Mouse (Mus musculus): ENCODE measurements around the gene Med12l. TPM values are rescaled to one million over a fixed set of nuclear protein-coding genes. Genes with fewer than 3 reads are reported as not detected.

Med12l gene
- 4.8 and 4.9 TPM in 2 replicates for polyA plus RNA-seq (2016; fragmentation: Nextera tagmentation; extraction: Ambion mirVana)

GRCm38 (mm10) chr3:59005271-59005995 is at the start of gene Med12l:
TSS of gene Med12l (plus strand) at chr3:59005825.
- H3K4me2 ChIP-seq (replicated peaks), result peak within 1 kb of the TSS; percentile 92
- peak within 1 kb of the TSS; percentile 83 for H3K4me3 ChIP-seq
- H3K9ac ChIP-seq, result peak within 1 kb of the TSS; percentile 85
- no peaks in the 10 kb centered on the region for H3K36me3 ChIP-seq
- H3K27me3 ChIP-seq, result peaks cover 10% of the 10 kb centered on the region
- H3K9me3 ChIP-seq (replicated peaks), result no peaks in the 10 kb centered on the region
- H3K27ac ChIP-seq, result peak within 1 kb of the TSS; percentile 97
- H3K4me1 ChIP-seq, result peaks cover 8% of the 10 kb centered on the region; the same call in 1 of the 2 replicates
- peak; percentile 78 for ATAC-seq (ENCODE audit: low FRiP score)
- WGBS, result under 1% methylated on average over 69 of the region's 69 CpGs

GRCm38 (mm10) chr3:58961166-58961565 is 44.5 kb upstream of the Med12l start:
- Histone ChIP-seq H3K9me3 (replicated peaks) (no peaks in the 10 kb centered on the region), H3K4me1 (no peaks in the 10 kb centered on the region), H3K9ac (no peak overlapping the region), H3K4me2 (replicated peaks) (no peak overlapping the region), H3K4me3 (no peak overlapping the region), H3K27ac (no peak overlapping the region), H3K36me3 (no peaks in the 10 kb centered on the region), H3K27me3 (no peaks in the 10 kb centered on the region)
- no peak for ATAC-seq (ENCODE audit: low FRiP score)
- WGBS, result 91% methylated on average over 1 of the region's 1 CpGs

- WGBS, result 79% methylated on average over 1 of the region's 1 CpGs
- H3K4me2 ChIP-seq (replicated peaks), result no peak overlapping the region
- no peaks in the 10 kb centered on the region for H3K27me3 ChIP-seq
- no peak overlapping the region for H3K9ac ChIP-seq
- no peaks in the 10 kb centered on the region for H3K4me1 ChIP-seq
- H3K27ac ChIP-seq, result no peak overlapping the region
- no peak for ATAC-seq (ENCODE audit: low FRiP score)
- H3K4me3 ChIP-seq, result no peak overlapping the region
- H3K36me3 ChIP-seq, result no peaks in the 10 kb centered on the region
- no peaks in the 10 kb centered on the region for H3K9me3 ChIP-seq (replicated peaks)
Measured at GRCm38 (mm10) chr3:58977413-58977812, 28.2 kb upstream of the Med12l start.

GRCm38 (mm10) chr3:58977906-58978622 is 27.6 kb upstream of the Med12l start:
- H3K9me3 ChIP-seq (replicated peaks), result no peaks in the 10 kb centered on the region
- H3K27me3 ChIP-seq, result no peaks in the 10 kb centered on the region
- no peak overlapping the region for H3K4me2 ChIP-seq (replicated peaks)
- H3K4me3 ChIP-seq, result no peak overlapping the region
- no peaks in the 10 kb centered on the region for H3K36me3 ChIP-seq
- no peak overlapping the region for H3K9ac ChIP-seq
- no peak overlapping the region for H3K27ac ChIP-seq
- no peak for ATAC-seq (ENCODE audit: low FRiP score)
- WGBS, result 91% methylated on average over 7 of the region's 7 CpGs
- peaks cover 2% of the 10 kb centered on the region for H3K4me1 ChIP-seq

GRCm38 (mm10) chr3:58980579-58980978 is 25.0 kb upstream of the Med12l start:
- H3K27me3 ChIP-seq, result no peaks in the 10 kb centered on the region
- H3K36me3 ChIP-seq, result no peaks in the 10 kb centered on the region
- H3K9me3 ChIP-seq (replicated peaks), result no peaks in the 10 kb centered on the region
- ATAC-seq (ENCODE audit: low FRiP score), result no peak
- H3K4me3 ChIP-seq, result no peak overlapping the region
- no peak overlapping the region for H3K4me2 ChIP-seq (replicated peaks)
- no peak overlapping the region for H3K27ac ChIP-seq
- WGBS, result 65% methylated on average over 4 of the region's 4 CpGs
- no peak overlapping the region for H3K9ac ChIP-seq
- H3K4me1 ChIP-seq, result peaks cover 4% of the 10 kb centered on the region

- ATAC-seq (ENCODE audit: low FRiP score), result 0 out of 2 replicates have a peak, but pooled peaks have one; percentile 32
- Histone ChIP-seq H3K4me3 (no peak overlapping the region), H3K27me3 (no peaks in the 10 kb centered on the region), H3K4me1 (peaks cover 4% of the 10 kb centered on the region), H3K4me2 (replicated peaks) (peak overlapping the region; percentile 39), H3K9ac (no peak overlapping the region), H3K9me3 (replicated peaks) (no peaks in the 10 kb centered on the region), H3K36me3 (no peaks in the 10 kb centered on the region), H3K27ac (no peak overlapping the region)
- 57% methylated on average over 15 of the region's 15 CpGs for WGBS
Measured at GRCm38 (mm10) chr3:58982896-58983837, 22.5 kb upstream of the Med12l start.

- peaks cover 4% of the 10 kb centered on the region for H3K4me1 ChIP-seq
- H3K9ac ChIP-seq, result no peak overlapping the region
- ATAC-seq (ENCODE audit: low FRiP score), result no peak
- H3K4me3 ChIP-seq, result no peak overlapping the region
- 84% methylated on average over 15 of the region's 15 CpGs for WGBS
- H3K9me3 ChIP-seq (replicated peaks), result no peaks in the 10 kb centered on the region
- no peaks in the 10 kb centered on the region for H3K36me3 ChIP-seq
- H3K27me3 ChIP-seq, result peaks cover 4% of the 10 kb centered on the region; the same call in 1 of the 2 replicates
- no peak overlapping the region for H3K27ac ChIP-seq
- no peak overlapping the region for H3K4me2 ChIP-seq (replicated peaks)
Measured at GRCm38 (mm10) chr3:58983838-58984598, 21.6 kb upstream of the Med12l start.

- H3K36me3 ChIP-seq, result no peaks in the 10 kb centered on the region
- H3K4me3 ChIP-seq, result no peak overlapping the region
- WGBS, result 64% methylated on average over 4 of the region's 4 CpGs
Measured at GRCm38 (mm10) chr3:58985816-58986215, 19.8 kb upstream of the Med12l start.

GRCm38 (mm10) chr3:58989374-58989773 is 16.3 kb upstream of the Med12l start:
- Histone ChIP-seq H3K27me3 (peaks cover 4% of the 10 kb centered on the region; the same call in 1 of the 2 replicates), H3K36me3 (no peaks in the 10 kb centered on the region), H3K27ac (no peak overlapping the region), H3K4me2 (replicated peaks) (no peak overlapping the region), H3K4me3 (no peak overlapping the region), H3K9ac (no peak overlapping the region), H3K9me3 (replicated peaks) (no peaks in the 10 kb centered on the region), H3K4me1 (peaks cover 3% of the 10 kb centered on the region; the same call in 1 of the 2 replicates)
- no peak for ATAC-seq (ENCODE audit: low FRiP score)
- WGBS, result 21% methylated on average over 3 of the region's 3 CpGs

More at GRCm38 (mm10) chr3:58985816-58986215, 19.8 kb upstream of the Med12l start:
- peaks cover 4% of the 10 kb centered on the region for H3K4me1 ChIP-seq
- no peaks in the 10 kb centered on the region for H3K9me3 ChIP-seq (replicated peaks)
- no peak overlapping the region for H3K4me2 ChIP-seq (replicated peaks)
- ATAC-seq (ENCODE audit: low FRiP score), result no peak
- no peak overlapping the region for H3K9ac ChIP-seq
- H3K27ac ChIP-seq, result no peak overlapping the region
- peaks cover 4% of the 10 kb centered on the region; the same call in 1 of the 2 replicates for H3K27me3 ChIP-seq

GRCm38 (mm10) chr3:58990556-58990955 is 15.1 kb upstream of the Med12l start:
- Histone ChIP-seq H3K4me2 (replicated peaks) (no peak overlapping the region), H3K4me3 (no peak overlapping the region), H3K9ac (no peak overlapping the region), H3K27ac (no peak overlapping the region), H3K9me3 (replicated peaks) (no peaks in the 10 kb centered on the region), H3K27me3 (peaks cover 4% of the 10 kb centered on the region; the same call in 1 of the 2 replicates), H3K36me3 (no peaks in the 10 kb centered on the region), H3K4me1 (peaks cover 3% of the 10 kb centered on the region; the same call in 1 of the 2 replicates)
- no peak for ATAC-seq (ENCODE audit: low FRiP score)
- 60% methylated on average over 3 of the region's 3 CpGs for WGBS

GRCm38 (mm10) chr3:58992122-58992521 is 13.5 kb upstream of the Med12l start:
- Histone ChIP-seq H3K36me3 (no peaks in the 10 kb centered on the region), H3K9me3 (replicated peaks) (no peaks in the 10 kb centered on the region), H3K4me1 (peaks cover 3% of the 10 kb centered on the region; the same call in 1 of the 2 replicates), H3K4me3 (no peak overlapping the region), H3K4me2 (replicated peaks) (no peak overlapping the region), H3K27ac (no peak overlapping the region), H3K9ac (no peak overlapping the region), H3K27me3 (peaks cover 4% of the 10 kb centered on the region; the same call in 1 of the 2 replicates)
- ATAC-seq (ENCODE audit: low FRiP score), result no peak
